Mouse (Mus musculus) CH12.LX (cell line): ENCODE measurements around the gene Btbd9. TPM values are rescaled to one million over a fixed set of nuclear protein-coding genes. Genes with fewer than 3 reads are reported as not detected.
"Not testable (repeated sequence)": the region's sequence is repeated elsewhere in the genome, so short reads cannot be mapped to it uniquely, and the experiment has no call there.

ENCODE experiments used
- DNase-seq: peaks from one replicate; pipeline ENCODE4 v3.0.0-alpha.2; 2013; ENCODE audit errors: extremely low read depth
- H3K27ac ChIP-seq: 2 replicates; pipeline ENCODE4 v1.5.1; 2012; ENCODE audit warnings: low read depth, mild to moderate bottlenecking, control low read depth, moderate library complexity; ENCODE audit not compliant: insufficient read depth
- H3K27me3 ChIP-seq: replicated peaks from 2 replicates; pipeline ENCODE3; 2012; ENCODE audit warnings: inconsistent platforms
- H3K36me3 ChIP-seq, 2 experiments: replicated peaks in 1 of 2; 2 replicates each; pipeline versions ENCODE3 to v1.6.1; 2012; ENCODE audit warnings: inconsistent platforms in 1 of 2, low read length in 1 of 2, mild to moderate bottlenecking in 1 of 2, mixed read lengths in 1 of 2, moderate library complexity in 1 of 2; ENCODE audit not compliant: control insufficient read depth in 1 of 2, insufficient read depth in 1 of 2
- H3K4me1 ChIP-seq, 2 experiments: 2 replicates each; pipeline ENCODE4 v1.6.1; 2012; ENCODE audit warnings: inconsistent platforms in 1 of 2, moderate library complexity in 1 of 2; ENCODE audit not compliant: insufficient read depth in 2 of 2, control insufficient read depth in 1 of 2
- H3K4me2 ChIP-seq: 2 replicates; pipeline ENCODE4 v1.6.1; 2012; ENCODE audit warnings: low read depth, mild to moderate bottlenecking, control low read depth; ENCODE audit not compliant: poor library complexity, insufficient read depth, severe bottlenecking
- H3K4me3 ChIP-seq, 3 experiments: fragments of 150-350 bp in 1 of 3; sonication (generic) in 1 of 3; replicated peaks in 1 of 3; 2 replicates each; pipeline versions ENCODE3 to v1.5.1; 2011 to 2012; ENCODE audit warnings: low read depth in 2 of 3, low read length in 2 of 3, mild to moderate bottlenecking in 2 of 3, moderate library complexity in 2 of 3, control low read depth in 1 of 3, improper control_type of control experiment in 1 of 3, inconsistent platforms in 1 of 3, mixed read lengths in 1 of 3; ENCODE audit not compliant: poor library complexity in 1 of 3
- H3K79me2 ChIP-seq: replicated peaks from 2 replicates; pipeline ENCODE4 v1.6.1; 2012; ENCODE audit warnings: mild to moderate bottlenecking, moderate library complexity; ENCODE audit not compliant: control insufficient read depth, poor library complexity, insufficient read depth, severe bottlenecking; ENCODE audit errors: extremely low read depth
- H3K9ac ChIP-seq: 2 replicates; pipeline ENCODE4 v1.6.1; 2012; ENCODE audit warnings: low read depth, mild to moderate bottlenecking, control low read depth, moderate library complexity; ENCODE audit not compliant: insufficient read depth
- H3K9me3 ChIP-seq: replicated peaks from 2 replicates; pipeline ENCODE3; 2012; ENCODE audit warnings: low read length, inconsistent platforms, mixed read lengths
- CHD2 ChIP-seq: IDR thresholded peaks from 2 replicates; pipeline ENCODE4 v1.6.1; 2011; ENCODE audit warnings: low read length, improper control_type of control experiment
- CTCF ChIP-seq, 2 experiments: IDR thresholded peaks in 1 of 2; conservative IDR thresholded peaks in 1 of 2; 2 replicates each; pipeline ENCODE4 v1.5.1; 2011 to 2012; ENCODE audit warnings: low read depth in 2 of 2, low read length in 2 of 2, improper control_type of control experiment in 1 of 2, inconsistent platforms in 1 of 2, mild to moderate bottlenecking in 1 of 2, moderate library complexity in 1 of 2
- EP300 ChIP-seq: IDR thresholded peaks from 2 replicates; pipeline ENCODE4 v1.6.1; 2011; ENCODE audit warnings: low read length, improper control_type of control experiment
- ETS1 ChIP-seq: conservative IDR thresholded peaks from 2 replicates; pipeline ENCODE4 v1.6.1; 2012; ENCODE audit warnings: low read depth, mild to moderate bottlenecking, inconsistent platforms, low read length, improper control_type of control experiment, moderate library complexity
- GABPA ChIP-seq: IDR thresholded peaks from 2 replicates; pipeline ENCODE4 v1.6.1; 2012; ENCODE audit warnings: low read depth, low read length, improper control_type of control experiment, inconsistent platforms; ENCODE audit not compliant: insufficient replicate concordance
- IRF4 ChIP-seq: IDR thresholded peaks from 2 replicates; pipeline ENCODE4 v1.6.1; 2014; ENCODE audit warnings: low read depth, mild to moderate bottlenecking, inconsistent platforms, low read length, improper control_type of control experiment
- JUN ChIP-seq: IDR thresholded peaks from 2 replicates; pipeline ENCODE4 v1.6.1; 2011; ENCODE audit warnings: low read depth, mild to moderate bottlenecking, low read length, improper control_type of control experiment, moderate library complexity; ENCODE audit not compliant: insufficient read depth
- KAT2A ChIP-seq: IDR thresholded peaks from 2 replicates; pipeline ENCODE4 v1.6.1; 2012; ENCODE audit warnings: low read length, improper control_type of control experiment, inconsistent platforms; ENCODE audit not compliant: insufficient replicate concordance
- MAFK ChIP-seq: IDR thresholded peaks from 2 replicates; pipeline ENCODE4 v1.6.1; 2011; ENCODE audit warnings: low read length, improper control_type of control experiment; ENCODE audit not compliant: insufficient replicate concordance
- MAX ChIP-seq: IDR thresholded peaks from 2 replicates; pipeline ENCODE4 v1.6.1; 2011; ENCODE audit warnings: low read length, improper control_type of control experiment
- MAZ ChIP-seq: IDR thresholded peaks from 2 replicates; pipeline ENCODE4 v1.6.1; 2012; ENCODE audit warnings: low read depth, mild to moderate bottlenecking, inconsistent platforms, low read length, improper control_type of control experiment, moderate library complexity
- MYC ChIP-seq: IDR thresholded peaks from 2 replicates; pipeline ENCODE4 v1.6.1; 2011; ENCODE audit warnings: low read depth, mild to moderate bottlenecking, improper control_type of control experiment, low read length
- POLR2AphosphoS2 ChIP-seq: IDR thresholded peaks from 2 replicates; pipeline ENCODE4 v1.6.1; 2011; ENCODE audit warnings: low read depth, low read length, improper control_type of control experiment
- TCF12 ChIP-seq: IDR thresholded peaks from 2 replicates; pipeline ENCODE4 v1.6.1; 2014; ENCODE audit warnings: low read depth, mild to moderate bottlenecking, inconsistent platforms, low read length, improper control_type of control experiment
- ZMIZ1 ChIP-seq: IDR thresholded peaks from 2 replicates; pipeline ENCODE4 v1.6.1; 2012; ENCODE audit warnings: low read depth, mild to moderate bottlenecking, inconsistent platforms, low read length, improper control_type of control experiment
- dilution Hi-C: fragments of 300-500 bp; cut with MboI; formaldehyde crosslinking; loops from 2 replicates; pipeline ENCODE4 v1.14.3; 2020; ENCODE audit warnings: low sequenced_read_pairs; ENCODE audit not compliant: extremely low pct_unique_long_range_greater_than_20kb, extremely low pct_ligation_motif_present
- in situ Hi-C: fragments of 300-500 bp; cut with MboI; formaldehyde crosslinking; loops from 3 replicates; pipeline ENCODE4 v1.14.3; 2019; ENCODE audit warnings: low sequenced_read_pairs, low pct_ligation_motif_present, low pct_unique_long_range_greater_than_20kb, mixed read lengths
- polyA plus RNA-seq: library from polyadenylated mRNA; unstranded; fragments of >175 nt; gene quantifications from 2 replicates; pipeline ENCODE4 v1.2.1, GENCODE M21; 2012; ENCODE audit warnings: low read depth; ENCODE audit not compliant: insufficient read length
- total RNA-seq, 2 experiments: library from RNA; depleted of rRNA; stranded (reverse); fragments of 300-350 nt in 1 of 2; fragments of >200 nt in 1 of 2; gene quantifications; 2 replicates each; pipeline ENCODE4 v1.2.3; 2012 to 2014

The Btbd9 gene
- total and polyA plus RNA-seq, 3 experiments, result 19.3 to 25.4 (median 20.0) TPM

- no peak for TF ChIP-seq MAFK
Measured at GRCm38 (mm10) chr17:30575941-30576773, at the start of gene Btbd9 (continued).

GRCm38 (mm10) chr17:30624132-30624531, 47.8 kb upstream of the Btbd9 start, which contains the start of gene Dnah8:
Dnah8 (plus strand) TSS chr17:30624354.
- H3K9me3 ChIP-seq, H3K27me3 ChIP-seq, H3K4me2 ChIP-seq, H3K36me3 ChIP-seq, in situ Hi-C loops, H3K4me3 ChIP-seq, H3K79me2 ChIP-seq, dilution Hi-C loops, DNase-seq, H3K4me1 ChIP-seq, H3K27ac ChIP-seq, H3K9ac ChIP-seq: not testable (repeated sequence)

GRCm38 (mm10) chr17:30623200-30623599, 46.9 kb upstream of the Btbd9 start:
- no peak for TF ChIP-seq ZMIZ1
- TF ChIP-seq POLR2AphosphoS2, result no peak
- no peak for TF ChIP-seq MYC
- no peak for TF ChIP-seq GABPA
- no peak for TF ChIP-seq CTCF (conservative IDR thresholded peaks at IDR 0.05 in 1 of 2, IDR thresholded peaks at IDR 0.05 in 1 of 2; ENCODE audit: low read depth in 2 of 2, low read length in 2 of 2)
- no peak for TF ChIP-seq KAT2A
- TF ChIP-seq ETS1, result no peak
- no peak for TF ChIP-seq TCF12
- no peak for TF ChIP-seq MAZ
- TF ChIP-seq JUN, result no peak
- no peak for TF ChIP-seq CHD2
- no peak for TF ChIP-seq EP300
- no peak for TF ChIP-seq MAX
- TF ChIP-seq IRF4, result no peak
- Histone ChIP-seq H3K4me3 (no peak overlapping the region), H3K9ac (no peak overlapping the region), H3K27ac (no peak overlapping the region), H3K79me2 (no peaks in the 10 kb centered on the region), H3K27me3 (no peaks in the 10 kb centered on the region), H3K4me2 (no peak overlapping the region), H3K9me3 (no peaks in the 10 kb centered on the region), H3K36me3 (no peaks in the 10 kb centered on the region), H3K4me1 (no peaks in the 10 kb centered on the region)
- in situ Hi-C loops, result no loop called here
- dilution Hi-C loops, result no loop called here
- DNase-seq, result no peak
